ENCODE assay signal across 8 mouse cellular contexts in the genomic region with DNA sequence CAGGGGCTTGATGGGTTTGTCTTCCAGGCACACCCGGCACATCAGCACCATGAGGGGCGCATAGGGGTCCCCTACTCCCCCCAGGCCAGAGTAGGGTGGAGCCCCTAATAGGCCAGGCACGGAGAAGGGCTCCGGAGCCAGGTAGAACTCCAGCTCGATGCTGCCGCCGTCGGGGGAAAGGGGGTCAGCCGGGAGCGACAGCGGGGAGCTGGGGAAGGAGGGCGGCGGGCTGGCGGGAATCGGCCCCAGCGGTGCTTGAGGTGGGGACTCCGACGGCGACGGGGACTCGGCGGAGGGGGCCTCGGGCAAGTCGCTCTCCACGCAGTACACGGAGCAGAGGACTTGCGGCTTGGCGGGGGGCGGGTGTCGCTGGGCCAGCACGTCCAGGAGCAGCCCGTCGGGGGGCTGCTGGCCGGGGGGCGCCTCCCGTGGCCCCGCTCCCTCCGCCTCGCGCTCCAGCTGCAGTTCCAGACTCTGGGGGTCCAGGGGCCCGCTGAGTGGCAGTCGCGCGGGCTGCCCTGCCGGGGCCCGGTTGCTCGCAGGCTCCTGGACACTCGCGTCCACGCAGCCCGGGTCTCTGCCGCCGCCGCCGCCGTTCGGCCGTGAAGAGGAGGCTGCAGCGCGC. TPM values are rescaled to one million over a fixed set of nuclear protein-coding genes. Genes with fewer than 3 reads are reported as not detected.
DNase-seq lines count a peak whose midpoint lies in the region; ATAC-seq lines count a peak whose summit lies in the region.

No protein-coding gene starts in this region.

- H3K36me3 ChIP-seq in embryonic facial prominence, embryonic 15.5 days: no peaks in the 10 kb centered on the region
- no peaks in the 10 kb centered on the region for H3K36me3 ChIP-seq in midbrain, embryonic 11.5 days (ENCODE audit: control insufficient read depth, insufficient read depth, low read length)

- peak; percentile 39 for ATAC-seq in embryonic facial prominence, embryonic 15.5 days (ENCODE audit: insufficient number of reproducible peaks, low FRiP score, low TSS enrichment, low read depth)
- peak; percentile 69 for ATAC-seq in midbrain, embryonic 11.5 days (ENCODE audit: low FRiP score)

- WGBS in embryonic facial prominence, embryonic 15.5 days: under 1% methylated on average over 34 of the region's 60 CpGs
- under 1% methylated on average over 39 of the region's 60 CpGs for WGBS in midbrain, embryonic 11.5 days

- H3K9me3 ChIP-seq in embryonic facial prominence, embryonic 15.5 days (replicated peaks): no peaks in the 10 kb centered on the region
- no peaks in the 10 kb centered on the region for H3K9me3 ChIP-seq in midbrain, embryonic 11.5 days (ENCODE audit: control insufficient read depth, low read length)

- no peaks in the 10 kb centered on the region for H3K27me3 ChIP-seq in embryonic facial prominence, embryonic 15.5 days
- H3K27me3 ChIP-seq in midbrain, embryonic 11.5 days (ENCODE audit: control insufficient read depth, insufficient read depth, low read length): no peaks in the 10 kb centered on the region

- H3K9ac ChIP-seq in embryonic facial prominence, embryonic 15.5 days: peak overlapping the region; percentile 73
- peak overlapping the region; percentile 94 for H3K9ac ChIP-seq in midbrain, embryonic 11.5 days (ENCODE audit: low read length)

- H3K27ac ChIP-seq in embryonic facial prominence, embryonic 15.5 days (replicated peaks): peak overlapping the region; percentile 86
- H3K27ac ChIP-seq in midbrain, embryonic 11.5 days (ENCODE audit: low read depth, low read length): no peak overlapping the region

- intact Hi-C loops in heart, postnatal 14 days (cut with DNase I): loop anchor here (5.0 to 10.0 kb wide), 3 partner anchors 141 to 764 kb away; partner anchors contain the start of genes Hddc2 and Hey2
- intact Hi-C loops in left cerebral cortex, postnatal 4 days (cut with DNase I): loop anchor here (10.0 kb wide), 1 partner anchor 104 kb away; no protein-coding TSS in a partner anchor

- peaks cover 30% of the 10 kb centered on the region for H3K4me1 ChIP-seq in embryonic facial prominence, embryonic 15.5 days
- H3K4me1 ChIP-seq in midbrain, embryonic 11.5 days (ENCODE audit: control insufficient read depth, insufficient read depth, low read length): peaks cover 17% of the 10 kb centered on the region

- DNase-seq in layer of hippocampus, postnatal 10 days (ENCODE audit: low spot score in 2 of 2): peak; percentile 41 to 58
- DNase-seq in layer of hippocampus, adult 9-11 months: no peak
- peak; percentile 15 to 28 for DNase-seq in adrenal gland, postnatal 4 days (ENCODE audit: low spot score in 2 of 2)
- peak; percentile 37 to 39 for DNase-seq in heart, postnatal 14 days
- DNase-seq in left cerebral cortex, postnatal 4 days: peak; percentile 43
- DNase-seq in midbrain, embryonic 11.5 days (ENCODE audit: low spot score, missing footprints): peak; percentile 91
- peak; percentile 22 for DNase-seq in thymus, postnatal 4 days

- peak overlapping the region; percentile 62 for H3K4me3 ChIP-seq in embryonic facial prominence, embryonic 15.5 days (replicated peaks)
- peak overlapping the region; percentile 76 for H3K4me3 ChIP-seq in midbrain, embryonic 11.5 days (ENCODE audit: low read depth, low read length)

- H3K4me2 ChIP-seq in embryonic facial prominence, embryonic 15.5 days (replicated peaks): peak overlapping the region; percentile 76
- peak overlapping the region; percentile 79 for H3K4me2 ChIP-seq in midbrain, embryonic 11.5 days

RNA-seq across cellular contexts. Expression of gene Rnf217, which starts 0.4 kb away (rescaled TPM):
- total RNA-seq in layer of hippocampus, postnatal 10 days (2021): 1 to 10 TPM; 8.3 to 8.8 TPM
- total RNA-seq in adrenal gland, postnatal 4 days (2021): 10 to 100 TPM; 11.5 to 12.9 TPM
- polyA plus RNA-seq in embryonic facial prominence, embryonic 15.5 days (2015; fragmentation: Nextera tagmentation; extraction: Ambion mirVana): 1.9 and 2.2 TPM in 2 replicates
- total RNA-seq in heart, postnatal 14 days (2021): 1 to 10 TPM; 3.3 to 4.4 TPM
- total RNA-seq in left cerebral cortex, postnatal 4 days (2021): 10 to 100 TPM; 15.1 to 16.0 TPM
- polyA plus RNA-seq in midbrain, embryonic 11.5 days (2014; fragmentation: Nextera tagmentation; extraction: Ambion mirVana): 1.4 TPM in 2 replicates
